Mouse (Mus musculus): ENCODE results near the gene Ehd3. TPM values are rescaled to one million over a fixed set of nuclear protein-coding genes. Genes with fewer than 3 reads are reported as not detected.

Ehd3 gene
- total RNA-seq, 4 experiments from 2014 or later = 77.3 to 81.4 (median 79.9) TPM

GRCm38 (mm10) chr17:73881295-73881694, 77.4 kb downstream of the Ehd3 start:
- DNase-seq (ENCODE audit: low spot score in 2 of 2) = no peak

Other genes starting within 250 kb of the Ehd3 start
- 10 to 100 TPM; 20.9 to 25.0 (median 22.4) TPM for gene Galnt14, start 93.7 kb upstream of the Ehd3 start, total RNA-seq (2022)
- 10 to 100 TPM; 22.8 to 25.2 (median 24.1) TPM for gene Xdh, start 146.1 kb downstream of the Ehd3 start, total RNA-seq (2022)
- under 1 TPM in 2 of 4 experiments, not detected in 2; 0.74 to 0.79 TPM for gene Srd5a2, start 243.8 kb downstream of the Ehd3 start, total RNA-seq (2022)

Data from left cerebral cortex, adult 8-10 months (tissue).